Mouse (Mus musculus) olfactory bulb, adult 2 months (tissue): ENCODE results near the gene Myo1a.

Source experiments
- CTCF ChIP-seq: fragments of 200-500 bp; IDR thresholded peaks from 2 replicates; pipeline ENCODE4 v1.5.1; 2012; ENCODE audit warnings: low read depth, mild to moderate bottlenecking, low read length, moderate library complexity; ENCODE audit not compliant: insufficient read depth
- POLR2A ChIP-seq: fragments of 200-500 bp; IDR thresholded peaks from 2 replicates; pipeline ENCODE4 v1.6.1; 2012; ENCODE audit warnings: mild to moderate bottlenecking, low read depth, low read length, moderate library complexity; ENCODE audit not compliant: insufficient read depth

DNA sequence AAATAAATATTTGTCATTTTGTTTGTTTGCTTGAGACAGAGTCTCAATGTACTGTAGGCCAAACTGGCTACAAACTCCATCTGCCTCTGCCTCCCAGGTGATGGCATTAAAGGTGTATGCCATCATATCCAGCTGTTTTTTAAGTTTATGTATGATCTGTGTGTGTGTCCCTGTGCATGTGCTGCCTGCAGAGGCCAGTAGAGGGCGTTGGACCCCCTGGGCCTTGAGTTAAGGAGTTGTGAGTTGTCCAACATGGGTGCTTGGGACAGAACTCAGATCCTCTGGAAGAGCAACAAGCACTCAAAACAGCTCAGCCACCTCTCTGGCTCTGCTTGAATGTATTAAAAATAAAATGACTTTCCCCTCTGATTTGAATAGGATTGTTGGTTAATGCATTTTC lies 13.9 kb upstream of the Myo1a start:
- no peak for TF ChIP-seq CTCF
- TF ChIP-seq POLR2A = no peak
